Mouse (Mus musculus) thymus, adult 2 months (tissue): ENCODE measurements around the gene Cops4. TPM values are rescaled to one million over a fixed set of nuclear protein-coding genes. Genes with fewer than 3 reads are reported as not detected.

Experiments
- DNase-seq: peaks from one replicate; pipeline ENCODE4 v3.0.0; 2021
- H3K27ac ChIP-seq: fragments of 200-500 bp; 2 replicates; pipeline ENCODE4 v1.5.1; 2012; ENCODE audit warnings: low read length, control low read depth; ENCODE audit not compliant: control insufficient read depth, insufficient read depth
- H3K27me3 ChIP-seq: fragments of 200-500 bp; 2 replicates; pipeline ENCODE4 v1.6.1; 2012; ENCODE audit warnings: mild to moderate bottlenecking, low read length, moderate library complexity, mixed read lengths; ENCODE audit not compliant: control insufficient read depth, insufficient read depth
- H3K36me3 ChIP-seq: fragments of 200-500 bp; 2 replicates; pipeline ENCODE4 v1.6.1; 2012; ENCODE audit warnings: mild to moderate bottlenecking, low read length, moderate library complexity; ENCODE audit not compliant: control insufficient read depth, insufficient read depth
- H3K4me1 ChIP-seq: fragments of 200-500 bp; replicated peaks from 2 replicates; pipeline ENCODE4 v1.6.1; 2012; ENCODE audit warnings: low read length; ENCODE audit not compliant: control insufficient read depth, insufficient read depth
- H3K4me3 ChIP-seq: fragments of 200-500 bp; 2 replicates; pipeline ENCODE4 v1.5.1; 2012; ENCODE audit warnings: mild to moderate bottlenecking, low read length, control low read depth, moderate library complexity; ENCODE audit not compliant: control insufficient read depth, insufficient read depth
- CTCF ChIP-seq: fragments of 200-500 bp; IDR thresholded peaks from 2 replicates; pipeline ENCODE4 v1.5.1; 2012; ENCODE audit warnings: mild to moderate bottlenecking, control low read depth, low read length, moderate library complexity, borderline replicate concordance; ENCODE audit not compliant: control insufficient read depth, poor library complexity, insufficient read depth; ENCODE audit errors: extremely low read depth
- POLR2A ChIP-seq: fragments of 200-500 bp; IDR thresholded peaks from 2 replicates; pipeline ENCODE4 v1.6.1; 2012; ENCODE audit warnings: mild to moderate bottlenecking, low read length, control low read depth, moderate library complexity; ENCODE audit not compliant: control insufficient read depth, poor library complexity, insufficient read depth; ENCODE audit errors: extremely low read depth
- WGBS: fragments of 180-500 bp; shearing (Covaris S2); methylation state at CpG from one replicate; pipeline ENCODE4 v1.1.7; 2018; 5-methylcytosine and 5-hydroxymethylcytosine counted together
- polyA plus RNA-seq: library from polyadenylated mRNA; depleted of rRNA; stranded (reverse); fragments of >200 nt; gene quantifications from 2 replicates; pipeline ENCODE4 v1.2.3, GENCODE M21; 2012

Cops4 gene
- polyA plus RNA-seq, 1 experiment: 24.8 TPM

GRCm38 (mm10) chr5:100501267-100501666 lies 16.8 kb upstream of the Cops4 start:
- TF ChIP-seq CTCF (no peak), POLR2A (no peak)
- Histone ChIP-seq H3K4me3 (no peak overlapping the region), H3K36me3 (no peaks in the 10 kb centered on the region), H3K4me1 (peaks cover 6% of the 10 kb centered on the region), H3K27me3 (no peaks in the 10 kb centered on the region), H3K27ac (no peak overlapping the region)
- WGBS: 26% methylated on average over 4 of the region's 4 CpGs
- no peak for DNase-seq

GRCm38 (mm10) chr5:100509247-100509646 lies 8.9 kb upstream of the Cops4 start:
- no peak for TF ChIP-seq CTCF
- TF ChIP-seq POLR2A: no peak
- Histone ChIP-seq H3K27ac (no peak overlapping the region), H3K4me1 (peaks cover 4% of the 10 kb centered on the region; the same call in 1 of the 2 replicates), H3K36me3 (no peaks in the 10 kb centered on the region), H3K27me3 (no peaks in the 10 kb centered on the region), H3K4me3 (no peak overlapping the region)
- no peak for DNase-seq
- WGBS: 24% methylated on average over 11 of the region's 11 CpGs

GRCm38 (mm10) chr5:100512576-100512975 lies 5.5 kb upstream of the Cops4 start:
- no peak for DNase-seq
- Histone ChIP-seq H3K27me3 (no peaks in the 10 kb centered on the region), H3K4me1 (peaks cover 5% of the 10 kb centered on the region; the same call in 1 of the 2 replicates), H3K4me3 (no peak overlapping the region), H3K36me3 (no peaks in the 10 kb centered on the region), H3K27ac (no peak overlapping the region)
- TF ChIP-seq POLR2A (no peak), CTCF (no peak)

GRCm38 (mm10) chr5:100519027-100519411 lies 910 bp downstream of the Cops4 start:
- 10% methylated on average over 5 of the region's 5 CpGs for WGBS
- Histone ChIP-seq H3K4me1 (peaks cover 5% of the 10 kb centered on the region; the same call in 1 of the 2 replicates), H3K27me3 (no peaks in the 10 kb centered on the region), H3K27ac (no peak overlapping the region), H3K4me3 (peak overlapping the region; percentile 66), H3K36me3 (no peaks in the 10 kb centered on the region)
- no peak for TF ChIP-seq CTCF
- TF ChIP-seq POLR2A: no peak
- no peak for DNase-seq

GRCm38 (mm10) chr5:100520223-100520622 lies 2.1 kb downstream of the Cops4 start:
- WGBS: 100% methylated on average over 2 of the region's 2 CpGs
- TF ChIP-seq POLR2A (no peak), CTCF (no peak)
- Histone ChIP-seq H3K4me3 (no peak overlapping the region), H3K36me3 (no peaks in the 10 kb centered on the region), H3K4me1 (peaks cover 7% of the 10 kb centered on the region), H3K27ac (no peak overlapping the region), H3K27me3 (no peaks in the 10 kb centered on the region)
- DNase-seq: no peak

- H3K4me1 ChIP-seq: peaks cover 4% of the 10 kb centered on the region
- TF ChIP-seq POLR2A: no peak
- no peak for TF ChIP-seq CTCF
- 100% methylated on average over 1 of the region's 1 CpGs for WGBS
Observed at GRCm38 (mm10) chr5:100523331-100523730, 5.2 kb downstream of the Cops4 start.

GRCm38 (mm10) chr5:100524921-100525320 lies 6.8 kb downstream of the Cops4 start:
- Histone ChIP-seq H3K27ac (no peak overlapping the region), H3K27me3 (no peaks in the 10 kb centered on the region), H3K4me3 (no peak overlapping the region), H3K4me1 (peaks cover 2% of the 10 kb centered on the region), H3K36me3 (peaks cover 13% of the 10 kb centered on the region)
- no peak for DNase-seq
- TF ChIP-seq POLR2A: no peak
- WGBS: 88% methylated on average over 9 of the region's 9 CpGs

More at GRCm38 (mm10) chr5:100523331-100523730, 5.2 kb downstream of the Cops4 start:
- Histone ChIP-seq H3K27ac (no peak overlapping the region), H3K36me3 (no peaks in the 10 kb centered on the region), H3K27me3 (no peaks in the 10 kb centered on the region), H3K4me3 (no peak overlapping the region)
- no peak for DNase-seq
